1 mouse cellular context compared by ENCODE assay signal in the genomic region with DNA sequence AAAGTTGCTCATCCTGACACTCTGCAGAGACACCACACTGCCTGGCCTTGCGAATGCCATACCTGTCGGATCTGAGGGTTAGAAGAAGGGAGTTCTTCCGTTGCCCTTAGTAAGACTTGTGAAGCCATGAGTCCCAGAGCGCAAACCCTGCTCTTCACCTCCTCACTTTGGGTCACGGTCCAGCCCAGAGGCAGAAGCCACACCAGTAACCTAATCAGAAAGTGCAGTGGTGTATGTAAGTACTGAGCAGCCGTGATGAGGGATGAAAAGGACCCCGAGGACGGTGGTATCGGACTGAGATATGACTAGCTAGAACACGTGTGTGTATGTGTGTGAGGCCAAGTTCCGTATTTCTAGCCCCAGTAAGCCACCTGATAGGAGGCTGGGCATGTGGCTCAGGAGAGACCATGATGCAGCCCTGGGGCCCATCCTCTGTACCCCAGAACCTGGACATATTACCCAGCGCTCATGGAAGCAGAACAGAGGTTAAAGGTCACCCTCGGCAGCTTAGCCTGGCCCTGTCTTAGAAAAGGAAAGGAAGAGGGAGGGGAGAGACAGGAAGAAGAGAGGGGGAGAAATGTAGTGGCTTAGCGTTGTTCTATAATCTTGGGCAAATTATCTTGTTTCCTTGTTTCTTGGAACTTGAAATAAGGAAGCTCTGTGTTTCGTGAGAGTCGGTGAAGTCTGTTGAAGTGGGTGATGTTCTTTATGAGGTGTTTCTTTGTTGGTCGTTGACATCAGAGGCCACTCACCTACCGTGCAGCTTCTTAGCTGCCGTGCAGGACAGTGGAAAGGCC.
A peak's percentile ranks its signal among the peaks of the same experiment; 100 is the strongest.
TF ChIP-seq lines count a peak whose summit lies in the region.

No protein-coding gene starts in this region.

TF ChIP-seq in MEL, 35 proteins besides CTCF, POLR2A, EP300 and RAD21 (continued from another document):
- TF ChIP-seq CHD2 (IDR thresholded peaks at IDR 0.05; ENCODE audit: low read length) (no peak), JUND (IDR thresholded peaks at IDR 0.05; ENCODE audit: low read depth, low read length) (peak; percentile 43; the same call in 1 of the 2 replicates), GATA1 (IDR thresholded peaks at IDR 0.05; ENCODE audit: low read depth, low read length) (peak; percentile 78), UBTF (IDR thresholded peaks at IDR 0.05; ENCODE audit: borderline replicate concordance, insufficient read depth, low read depth, low read length) (no peak), ZMIZ1 (IDR thresholded peaks at IDR 0.05; ENCODE audit: low read depth, low read length) (no peak), TAL1 (IDR thresholded peaks at IDR 0.05; ENCODE audit: low read length) (no peak), GABPA (IDR thresholded peaks at IDR 0.05; ENCODE audit: low read depth, low read length) (no peak), ZNF384 (IDR thresholded peaks at IDR 0.05; ENCODE audit: low read depth, low read length) (no peak), MXI1 (IDR thresholded peaks at IDR 0.05; ENCODE audit: low read depth, low read length) (peak; percentile 96), MAX (IDR thresholded peaks at IDR 0.05; ENCODE audit: low read length) (peak; percentile 97), POLR2AphosphoS5 (IDR thresholded peaks at IDR 0.05; ENCODE audit: borderline replicate concordance, low read depth, low read length) (no peak), NELFE (IDR thresholded peaks at IDR 0.05; ENCODE audit: low read depth, low read length) (no peak), ETS1 (IDR thresholded peaks at IDR 0.05; ENCODE audit: low read depth, low read length) (peak; percentile 74; the same call in 1 of the 2 replicates), ELF1 (IDR thresholded peaks at IDR 0.05; ENCODE audit: low read depth, low read length) (peak; percentile 36; the same call in 1 of the 2 replicates), RCOR1 (IDR thresholded peaks at IDR 0.05; ENCODE audit: low read depth, low read length) (no peak), NRF1 (IDR thresholded peaks at IDR 0.05; ENCODE audit: insufficient read depth, low read depth, low read length, poor library complexity, severe bottlenecking) (no peak), MYB (IDR thresholded peaks at IDR 0.05; ENCODE audit: low read depth, low read length) (0 out of 2 replicates have a peak, but pooled peaks have one; percentile 13), SMC3 (IDR thresholded peaks at IDR 0.05; ENCODE audit: low read depth, low read length) (no peak), CHD1 (IDR thresholded peaks at IDR 0.05; ENCODE audit: low read depth, low read length) (no peak), TCF12 (IDR thresholded peaks at IDR 0.05; ENCODE audit: low read depth, low read length) (no peak; the same call in 1 of the 2 replicates), MAFK (IDR thresholded peaks at IDR 0.05; ENCODE audit: borderline replicate concordance, low read depth, low read length) (peak; percentile 44; the same call in 1 of the 2 replicates), POLR2AphosphoS2 (IDR thresholded peaks at IDR 0.05; ENCODE audit: low read length) (0 out of 2 replicates have a peak, but pooled peaks have one; percentile 42), BHLHE40 (IDR thresholded peaks at IDR 0.05; ENCODE audit: borderline replicate concordance, low read depth, low read length) (peak; percentile 82), E2F4 (IDR thresholded peaks at IDR 0.05; ENCODE audit: borderline replicate concordance, low read depth, low read length) (no peak), USF1 (IDR thresholded peaks at IDR 0.05; ENCODE audit: low read depth, low read length) (peak; percentile 82), MAZ (IDR thresholded peaks at IDR 0.05; ENCODE audit: low read depth, low read length) (0 out of 2 replicates have a peak, but pooled peaks have one; percentile 1), ZKSCAN1 (IDR thresholded peaks at IDR 0.05; ENCODE audit: low read depth, low read length) (no peak), MYC (IDR thresholded peaks at IDR 0.05; ENCODE audit: low read depth, low read length) (peak; percentile 97), ZC3H11A (IDR thresholded peaks at IDR 0.05; ENCODE audit: low read depth, low read length) (no peak), HCFC1 (IDR thresholded peaks at IDR 0.05; ENCODE audit: low read depth, low read length) (no peak; the same call in 1 of the 2 replicates), KAT2A (conservative IDR thresholded peaks at IDR 0.05; ENCODE audit: low read depth, low read length) (no peak), SIN3A (IDR thresholded peaks at IDR 0.05; ENCODE audit: low read length) (peak; percentile 89), MEF2A (IDR thresholded peaks at IDR 0.05; ENCODE audit: extremely low read depth, insufficient replicate concordance, low read depth, low read length, poor library complexity, severe bottlenecking) (no peak), USF2 (IDR thresholded peaks at IDR 0.05; ENCODE audit: borderline replicate concordance in 1 of 2, insufficient read depth in 1 of 2, low read depth in 1 of 2, low read length in 2 of 2) (no peak)
TF ChIP-seq in MEL: peak in this region for 15.
